Mouse (Mus musculus) large intestine, adult 2 months (tissue): Measurements from ENCODE around the gene Klk6. TPM values are rescaled to one million over a fixed set of nuclear protein-coding genes. Genes with fewer than 3 reads are reported as not detected.

Experiments used
- DNase-seq: peaks from one replicate; pipeline ENCODE4 v3.0.0-alpha.2; 2012; ENCODE audit warnings: low read depth, low spot score
- whole genome bisulfite sequencing: fragments of 180-500 bp; shearing (Covaris S2); methylation state at CpG from one replicate; pipeline ENCODE4 v1.1.7; 2018; 5-methylcytosine and 5-hydroxymethylcytosine counted together
- polyA plus RNA-seq: library from polyadenylated mRNA; depleted of rRNA; stranded (reverse); fragments of >200 nt; gene quantifications from 2 replicates; pipeline ENCODE4 v1.2.3, GENCODE M21; 2012

Gene Klk6
- polyA plus RNA-seq, 1 experiment = not detected

DNA sequence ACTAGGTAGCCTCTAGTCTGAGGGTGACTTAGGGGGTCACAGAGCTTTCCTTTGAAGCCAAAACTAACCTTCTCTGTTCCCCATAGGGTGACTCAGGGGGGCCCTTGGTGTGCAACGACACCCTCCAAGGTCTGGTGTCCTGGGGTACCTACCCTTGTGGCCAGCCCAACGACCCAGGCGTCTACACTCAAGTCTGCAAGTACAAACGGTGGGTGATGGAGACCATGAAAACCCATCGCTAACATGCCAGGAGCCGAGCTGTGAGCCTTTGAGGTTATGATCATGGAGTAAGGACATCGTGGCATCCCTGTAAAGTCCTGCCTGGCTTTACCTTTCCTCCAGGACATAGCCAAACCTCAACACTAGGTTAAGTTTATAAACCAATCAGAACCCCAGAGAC lies 9.1 kb upstream of the Klk6 start:
- 84% methylated on average over 7 of the region's 7 CpGs for WGBS
- DNase-seq = no peak

GRCm38 (mm10) chr7:43816746-43817145 lies 7.6 kb upstream of the Klk6 start:
- DNase-seq = no peak

DNA sequence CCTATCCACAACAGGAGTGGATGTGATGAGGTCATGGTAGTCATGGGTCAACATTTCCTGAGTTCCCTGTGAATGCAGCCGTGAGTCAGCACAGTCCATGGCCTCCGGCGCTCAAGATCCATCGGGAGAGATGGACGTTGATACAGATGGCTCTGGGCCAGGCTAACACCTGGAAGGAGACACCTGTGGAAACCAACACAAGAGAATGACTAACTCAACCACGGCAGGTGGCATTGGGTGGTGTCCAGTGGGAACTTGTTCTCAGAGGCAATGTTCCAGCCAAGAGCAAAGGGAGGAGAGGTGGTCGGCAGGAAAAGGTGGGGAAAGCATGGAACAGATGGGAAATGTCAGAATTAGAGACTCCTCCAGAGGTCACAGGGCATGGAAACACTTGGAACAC lies 2.7 kb upstream of the Klk6 start:
- WGBS = 63% methylated on average over 7 of the region's 7 CpGs
- no peak for DNase-seq

DNA sequence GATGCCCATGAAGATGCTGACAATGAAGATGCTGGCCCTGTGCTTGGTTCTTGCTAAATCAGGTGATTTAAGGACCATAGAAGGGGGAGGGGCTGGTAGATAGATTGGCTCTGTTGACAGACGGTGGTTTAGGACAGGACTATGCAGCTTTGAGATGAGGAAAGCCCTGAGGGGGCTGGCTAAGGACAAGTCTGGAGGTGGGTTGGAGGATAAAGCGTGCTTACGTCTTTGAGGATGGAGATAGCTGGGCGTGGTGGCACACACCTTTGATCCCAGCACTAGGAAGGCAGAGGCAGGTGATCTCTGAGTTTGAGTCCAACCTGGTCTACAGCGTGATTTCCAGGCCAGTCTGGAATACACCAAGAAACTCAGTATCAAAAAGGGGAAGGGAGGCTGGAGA lies 1.8 kb downstream of the Klk6 start:
- 59% methylated on average over 5 of the region's 5 CpGs for WGBS
- no peak for DNase-seq

GRCm38 (mm10) chr7:43827706-43828105 lies 3.4 kb downstream of the Klk6 start:
- DNase-seq = no peak
- 68% methylated on average over 4 of the region's 4 CpGs for WGBS

GRCm38 (mm10) chr7:43829006-43829405 lies 4.7 kb downstream of the Klk6 start:
- 87% methylated on average over 8 of the region's 8 CpGs for WGBS
- DNase-seq = no peak

GRCm38 (mm10) chr7:43841701-43842100 lies 17.4 kb downstream of the Klk6 start, which contains the start of gene Klk5:
TSS of gene Klk5 (plus strand) at chr7:43841971.
- no peak for DNase-seq
- 38% methylated on average over 3 of the region's 3 CpGs for WGBS

DNA sequence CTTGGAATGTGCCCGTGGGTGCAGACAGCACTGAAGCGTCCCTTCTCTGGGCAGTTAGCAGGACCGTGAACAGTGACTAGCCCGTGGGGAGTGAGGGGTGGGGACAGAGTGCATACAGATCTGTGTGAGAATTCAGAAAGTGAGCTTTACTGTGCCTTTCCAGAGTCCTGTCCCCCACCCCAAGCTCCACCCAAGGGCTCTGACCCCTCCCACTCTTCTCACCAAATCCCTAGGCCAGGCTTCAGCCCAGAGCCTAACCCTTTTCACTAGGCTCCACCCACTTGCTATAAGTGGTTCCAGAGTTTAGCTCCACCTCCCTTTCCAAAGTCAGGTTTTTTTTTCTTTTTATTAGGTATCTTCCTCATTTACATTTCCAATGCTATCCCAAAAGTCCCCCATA lies 19.5 kb downstream of the Klk6 start:
- DNase-seq = no peak
- 84% methylated on average over 4 of the region's 4 CpGs for WGBS

- DNase-seq = no peak
- WGBS = 86% methylated on average over 6 of the region's 6 CpGs
Observed at GRCm38 (mm10) chr7:43851616-43852015, 27.3 kb downstream of the Klk6 start.

DNA sequence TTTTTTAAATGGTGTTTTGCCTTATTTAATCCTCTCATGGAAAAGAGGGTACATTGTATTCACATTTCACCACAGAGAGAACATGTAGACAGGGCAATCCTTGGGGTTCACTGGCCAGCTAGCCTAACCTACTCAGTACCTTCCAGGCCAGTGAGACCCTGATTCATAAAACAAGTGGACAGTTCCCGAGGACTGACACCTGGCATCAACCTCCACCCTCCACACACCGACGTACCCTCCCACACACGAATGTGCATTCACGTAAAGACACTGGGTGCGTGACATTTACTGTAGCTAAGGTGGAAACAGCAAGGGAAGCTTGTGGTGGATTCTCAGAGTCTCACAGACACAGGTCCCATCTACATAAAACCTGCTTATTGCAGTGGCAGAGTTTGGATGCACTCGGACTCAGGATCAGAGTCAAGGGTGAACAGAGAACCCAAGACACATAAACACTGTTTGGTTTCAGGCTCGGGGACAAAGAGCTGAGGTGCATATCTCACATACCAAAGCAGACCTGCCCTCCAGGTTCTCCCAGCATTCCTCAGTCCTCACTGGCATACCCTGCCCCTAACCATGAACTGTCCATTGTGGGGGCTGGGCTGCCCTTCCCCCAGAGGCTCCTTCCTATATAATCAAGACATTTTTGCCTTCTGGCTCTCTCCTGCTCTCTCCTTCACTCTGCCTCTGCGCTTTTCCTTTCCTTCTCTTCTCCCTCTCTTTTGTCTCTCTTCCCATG lies 30.5 kb downstream of the Klk6 start:
- no peak for DNase-seq
- WGBS = 49% methylated on average over 9 of the region's 9 CpGs

DNA sequence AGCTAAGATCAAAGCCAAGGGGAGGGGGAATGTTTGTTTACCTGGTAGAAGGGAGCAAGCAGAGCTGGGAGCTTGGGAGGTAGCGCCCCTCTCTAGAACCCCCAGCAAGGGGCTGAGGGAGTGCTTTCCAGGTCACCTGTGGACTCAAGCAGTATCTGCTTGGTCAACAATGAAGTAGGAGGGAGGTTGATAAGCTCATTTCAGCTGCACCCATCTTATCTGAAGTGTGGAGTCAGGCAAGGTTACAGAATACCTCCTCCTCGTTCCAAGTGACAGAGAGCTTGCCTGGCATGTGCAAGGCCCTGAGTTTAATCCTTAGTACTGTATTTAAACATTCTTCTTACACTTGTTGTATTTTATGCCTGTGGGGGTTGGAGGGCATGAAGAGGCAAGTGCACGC lies 31.4 kb downstream of the Klk6 start:
- DNase-seq = no peak
- WGBS = 56% methylated on average over 3 of the region's 3 CpGs

DNA sequence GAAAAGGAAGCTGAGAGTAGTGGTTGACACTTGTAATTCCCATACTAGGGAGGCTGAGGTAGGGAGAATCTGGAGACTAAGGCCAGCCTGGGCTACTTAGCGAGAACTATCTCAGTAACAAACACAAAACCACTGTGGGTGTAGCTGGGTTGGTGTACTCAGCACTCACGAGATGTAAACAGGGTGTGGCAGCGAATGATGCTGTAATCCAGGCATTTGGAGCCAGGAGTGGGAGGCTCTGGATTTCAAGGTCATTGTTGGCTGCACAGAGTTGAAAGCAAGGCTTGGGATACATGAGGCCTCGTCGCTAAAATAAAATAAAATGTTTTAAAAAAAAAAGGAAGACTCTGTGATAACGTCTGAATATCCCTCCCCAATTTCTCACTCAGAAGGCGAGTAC lies 32.0 kb downstream of the Klk6 start:
- DNase-seq = no peak
- WGBS = 57% methylated on average over 7 of the region's 7 CpGs

DNA sequence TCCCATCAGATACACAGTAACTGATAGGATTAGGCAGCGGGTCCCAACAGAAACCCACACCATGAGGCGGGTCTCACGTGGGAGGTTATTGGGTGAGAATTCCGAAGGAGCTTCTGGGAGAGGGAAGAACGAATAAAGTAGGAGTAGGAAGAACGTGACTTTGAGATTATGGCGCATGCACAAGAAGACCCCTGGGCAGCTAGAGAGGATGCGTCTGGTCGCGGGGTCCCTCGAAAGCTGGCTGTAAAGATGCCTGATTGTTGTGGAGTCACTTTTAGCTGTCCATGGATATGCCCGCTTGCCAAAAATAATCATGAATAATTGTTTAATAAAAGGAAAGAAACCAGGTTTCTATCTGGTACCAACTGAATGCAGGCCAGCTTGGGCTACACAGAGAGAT lies 33.2 kb downstream of the Klk6 start:
- WGBS = 89% methylated on average over 12 of the region's 12 CpGs
- DNase-seq = no peak

DNA sequence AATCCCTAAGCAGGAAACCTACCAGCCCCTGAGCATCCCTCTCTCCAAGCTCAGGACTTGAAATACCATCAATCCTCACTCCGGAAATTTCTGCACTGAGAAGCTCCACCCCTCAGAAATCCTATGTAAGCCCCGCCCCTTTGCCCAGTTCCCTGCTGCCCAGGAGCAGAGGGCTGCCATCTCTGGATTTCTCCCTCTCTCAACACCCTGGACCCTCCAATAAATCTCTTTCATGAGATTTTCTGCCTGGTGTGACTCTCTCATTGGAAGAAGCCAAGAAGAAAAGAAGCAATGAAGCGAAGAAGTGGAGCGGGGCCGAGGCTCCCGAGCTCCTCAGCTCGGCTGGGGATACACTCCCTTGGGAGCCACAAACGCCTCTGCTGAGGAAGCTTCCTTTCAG lies 36.1 kb downstream of the Klk6 start:
- DNase-seq = no peak
- WGBS = 76% methylated on average over 8 of the region's 8 CpGs

DNA sequence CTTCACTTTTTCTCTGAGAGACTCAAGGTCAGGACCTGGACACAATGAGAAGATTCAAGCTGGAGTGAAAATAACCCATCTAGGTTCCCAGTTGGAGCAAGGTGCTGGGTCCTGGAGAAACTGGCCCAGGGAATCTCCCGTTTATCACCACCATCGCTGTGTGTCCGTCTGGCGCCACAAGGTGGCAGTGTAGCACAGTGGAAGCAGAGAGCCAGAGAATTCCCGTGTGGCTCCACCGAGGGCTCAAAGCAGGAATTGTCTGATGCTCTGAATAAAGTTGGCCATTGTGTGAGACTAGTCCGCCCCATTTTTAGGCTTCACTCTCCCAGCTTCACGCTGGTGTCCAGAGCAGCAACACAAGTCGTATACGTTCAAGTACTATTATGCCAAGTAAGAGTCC lies 48.9 kb downstream of the Klk6 start:
- peak; percentile 16 for DNase-seq
- WGBS = 11% methylated on average over 10 of the region's 10 CpGs

DNA sequence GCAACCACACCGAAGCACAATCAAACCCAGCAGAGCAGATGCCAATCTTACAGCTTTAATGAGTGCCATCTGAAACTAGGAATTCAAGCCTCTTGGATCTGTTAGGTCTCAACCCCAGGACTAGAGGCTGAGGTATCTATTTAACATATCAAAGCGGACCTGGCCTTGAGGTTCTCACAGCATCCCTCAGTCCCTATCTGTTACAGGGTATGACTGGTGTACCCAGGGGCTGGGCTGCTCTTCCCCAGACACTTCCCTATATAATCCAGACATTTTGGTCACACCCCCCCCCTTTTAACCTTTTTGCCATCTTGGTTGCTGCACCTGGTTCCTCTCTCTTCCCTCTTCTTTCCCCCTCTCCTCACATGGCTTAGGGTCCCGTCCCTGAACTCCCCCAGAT lies 49.4 kb downstream of the Klk6 start:
- WGBS = 83% methylated on average over 3 of the region's 3 CpGs
- no peak for DNase-seq

DNA sequence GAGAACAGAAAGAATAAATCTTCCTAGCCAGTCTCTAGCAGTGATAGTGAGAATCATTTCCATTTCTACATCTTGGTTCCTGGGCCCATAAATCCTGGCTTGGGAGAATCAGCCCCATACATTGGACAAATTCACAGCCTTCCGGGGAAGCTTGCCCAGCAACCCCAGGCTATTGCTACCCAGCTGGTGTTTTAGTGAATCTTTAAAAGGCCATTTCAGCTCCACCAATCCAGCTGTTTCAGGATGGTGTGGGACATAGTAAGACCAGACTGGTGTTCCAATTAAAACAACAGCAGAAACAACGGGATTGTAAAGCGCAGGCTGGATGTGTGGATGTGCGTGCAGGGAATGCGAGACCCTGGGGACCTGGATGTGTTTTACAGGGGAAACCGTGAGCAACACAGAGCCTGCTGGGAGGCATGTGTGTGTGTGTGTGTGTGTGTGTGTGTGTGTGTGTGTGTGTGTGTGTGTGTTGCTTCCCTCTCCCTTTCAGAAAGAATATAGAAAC lies 50.6 kb downstream of the Klk6 start:
- 73% methylated on average over 6 of the region's 6 CpGs for WGBS

DNA sequence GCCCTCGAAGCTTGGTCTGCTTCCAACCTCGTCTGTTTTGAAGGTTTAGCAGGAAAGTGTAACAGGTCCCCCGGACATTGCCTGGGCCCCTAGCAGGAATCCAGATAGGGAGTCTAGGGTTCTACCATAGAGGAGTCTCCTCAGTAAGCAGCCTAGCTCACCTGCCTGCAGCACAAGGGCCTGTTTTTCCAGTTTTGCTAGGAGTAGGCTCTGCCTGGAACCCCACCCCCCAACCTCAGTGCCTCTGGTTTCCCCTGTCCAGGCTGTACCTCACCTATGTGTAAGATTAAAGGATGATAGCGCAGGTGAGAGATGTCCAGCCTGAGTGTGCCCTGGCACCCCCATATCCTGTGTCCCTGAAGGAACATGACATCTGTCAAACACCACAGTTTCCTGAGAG lies 52.1 kb downstream of the Klk6 start:
- DNase-seq = no peak
- WGBS = 41% methylated on average over 4 of the region's 4 CpGs

More for the DNA sequence above, 50.6 kb downstream of the Klk6 start:
- DNase-seq = no peak

DNA sequence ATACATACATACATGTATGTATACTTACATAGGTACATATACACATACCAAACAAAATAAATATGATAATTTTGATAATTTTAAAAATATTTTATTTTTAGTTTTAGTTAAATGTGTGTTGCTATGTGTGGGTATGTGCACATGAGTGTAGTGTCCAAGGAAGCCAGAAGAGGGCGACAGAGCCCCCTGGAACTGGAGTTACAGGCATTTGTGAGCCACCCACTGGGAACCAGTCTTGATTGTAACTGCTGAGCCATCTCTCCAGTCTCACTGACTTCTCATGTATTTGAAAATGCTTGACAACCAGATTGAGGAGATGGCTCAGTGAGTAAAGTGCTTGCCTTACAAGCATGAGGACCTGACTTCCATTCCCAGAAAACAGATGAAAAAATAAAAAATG lies 54.0 kb downstream of the Klk6 start:
- WGBS = 43% methylated on average over 1 of the region's 1 CpGs

GRCm38 (mm10) chr7:43880912-43881311 lies 56.6 kb downstream of the Klk6 start, which contains the start of gene Klk4:
TSS of gene Klk4 (plus strand) at chr7:43881160.
- 21% methylated on average over 3 of the region's 3 CpGs for WGBS
- DNase-seq = no peak

More for the DNA sequence above, 54.0 kb downstream of the Klk6 start:
- DNase-seq = no peak
